Mouse (Mus musculus): Measurements from ENCODE around the gene 5830473C10Rik. TPM values are rescaled to one million over a fixed set of nuclear protein-coding genes. Genes with fewer than 3 reads are reported as not detected.
"Not testable (repeated sequence)": the region's sequence is repeated elsewhere in the genome, so short reads cannot be mapped to it uniquely, and the experiment has no call there.

5830473C10Rik gene
- total RNA-seq, 2 experiments from 2014 or later: not detected

- DNase-seq: no peak
These were observed 34.0 kb downstream of the 5830473C10Rik start for GRCm38 (mm10) chr5:90594945-90595344.

DNA sequence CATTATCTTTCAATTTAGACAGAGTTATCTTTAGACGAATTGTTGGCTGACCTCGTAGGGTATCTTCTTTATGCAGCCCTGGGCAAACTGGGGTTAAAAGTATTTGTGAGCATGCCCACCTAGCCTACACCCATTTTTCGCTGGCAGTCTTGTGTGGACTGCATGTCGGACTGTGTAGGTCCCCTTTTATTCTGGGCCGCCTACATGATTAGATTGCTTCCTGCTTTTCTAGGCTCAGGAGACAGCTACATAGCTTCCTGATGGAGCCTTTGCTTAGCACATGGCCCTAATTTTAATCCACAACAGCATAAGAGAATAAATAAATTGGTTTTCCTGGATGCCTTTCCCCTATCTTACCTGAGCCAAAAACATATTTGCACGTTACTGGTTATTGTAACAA is 35.2 kb downstream of the 5830473C10Rik start:
- no peak for DNase-seq

- peak; percentile 44 for DNase-seq
These were observed 40.6 kb downstream of the 5830473C10Rik start for GRCm38 (mm10) chr5:90601469-90601868.

GRCm38 (mm10) chr5:90603407-90603923 is 42.6 kb downstream of the 5830473C10Rik start:
- DNase-seq: peak; percentile 13

DNA sequence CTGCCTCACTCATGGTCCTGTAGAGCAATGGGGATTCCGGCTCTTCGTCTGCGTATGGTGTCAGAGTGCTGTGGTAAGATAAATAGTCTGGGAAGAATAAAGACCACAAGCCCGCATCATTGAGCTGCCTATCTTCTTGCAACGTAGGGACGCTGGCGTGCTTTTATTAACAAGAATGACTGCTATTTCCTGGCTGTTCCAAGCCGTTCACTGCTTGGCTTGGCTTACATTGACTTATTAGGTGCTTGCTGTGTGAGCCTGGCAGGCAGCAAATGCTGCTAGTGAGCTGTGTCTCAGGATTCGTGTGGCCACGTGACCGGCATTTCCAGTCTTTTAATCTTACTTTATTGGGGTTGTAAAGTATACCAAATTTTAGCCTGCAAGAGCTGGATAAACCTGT is 48.0 kb downstream of the 5830473C10Rik start:
- DNase-seq: no peak

- DNase-seq: no peak
These were observed 50.5 kb downstream of the 5830473C10Rik start for GRCm38 (mm10) chr5:90611388-90611787.

DNA sequence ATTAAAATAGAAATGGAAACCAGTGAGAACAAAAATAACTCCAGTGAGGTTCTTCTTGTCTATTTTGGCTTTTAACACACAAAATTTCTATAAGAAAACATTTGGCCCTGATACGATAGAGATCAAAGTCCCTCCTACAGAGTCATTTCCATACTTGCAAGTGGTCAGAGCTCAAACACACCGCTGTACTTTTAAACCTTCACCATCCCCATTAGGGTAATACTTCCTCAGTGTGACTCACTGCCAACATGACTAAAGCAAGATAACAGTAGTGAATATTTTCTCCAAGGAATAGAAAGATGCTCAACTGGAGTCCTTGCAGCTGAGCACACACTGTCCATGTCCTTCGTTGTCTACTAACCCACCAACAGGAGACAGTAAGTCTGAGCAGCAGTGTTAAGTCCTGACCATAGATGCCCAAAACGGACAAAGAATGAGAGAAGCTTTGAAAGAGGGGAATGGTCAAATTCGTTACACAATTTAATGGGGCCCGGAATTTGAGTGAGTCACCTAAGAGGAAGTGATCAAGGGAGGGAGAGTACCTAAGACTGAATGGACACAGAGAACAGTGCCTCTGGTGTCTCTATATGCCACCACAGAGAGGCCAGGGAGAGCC is 51.2 kb downstream of the 5830473C10Rik start:
- no peak for DNase-seq

GRCm38 (mm10) chr5:90612751-90613150 is 51.8 kb downstream of the 5830473C10Rik start:
- not testable (repeated sequence) for DNase-seq

GRCm38 (mm10) chr5:90617859-90618258 is 57.0 kb downstream of the 5830473C10Rik start:
- no peak for DNase-seq

DNA sequence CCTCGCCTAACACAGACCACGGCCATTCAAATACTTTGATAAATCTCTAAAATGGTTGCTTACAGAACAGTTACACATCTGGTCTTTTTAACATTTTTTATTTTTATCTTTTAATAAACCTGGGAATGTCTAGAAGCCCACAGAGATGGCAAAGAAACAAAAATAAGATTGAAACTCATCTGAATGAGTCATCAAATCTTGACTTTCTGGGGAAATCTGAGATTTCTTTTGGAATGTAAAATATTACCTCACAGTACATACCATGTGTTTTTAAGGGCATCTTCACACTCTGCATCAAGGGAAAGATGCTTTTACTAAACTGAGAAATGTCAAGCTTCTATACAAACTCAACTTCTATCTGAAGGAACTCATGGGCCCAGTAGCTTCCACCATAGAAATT is 60.4 kb downstream of the 5830473C10Rik start:
- no peak for DNase-seq

DNA sequence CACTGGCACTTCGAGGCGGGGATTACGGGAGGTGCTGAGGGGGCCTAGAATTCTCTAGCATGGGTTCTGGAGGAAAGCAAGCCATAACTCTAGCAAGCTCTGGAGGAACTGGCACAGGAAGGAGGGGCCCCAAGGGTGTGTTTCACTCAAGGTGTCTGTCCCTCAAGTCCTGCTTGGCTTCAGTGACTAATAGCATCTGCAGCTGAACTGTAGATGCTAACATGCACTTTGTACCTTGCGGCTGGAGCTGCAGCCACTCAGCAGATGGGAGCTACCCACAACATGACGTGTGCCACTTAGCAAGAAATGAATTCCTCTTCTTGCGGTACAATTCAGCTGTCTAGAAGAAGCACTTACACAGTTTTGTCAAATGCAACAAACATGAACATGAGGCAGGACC is 60.8 kb downstream of the 5830473C10Rik start:
- DNase-seq: no peak

DNA sequence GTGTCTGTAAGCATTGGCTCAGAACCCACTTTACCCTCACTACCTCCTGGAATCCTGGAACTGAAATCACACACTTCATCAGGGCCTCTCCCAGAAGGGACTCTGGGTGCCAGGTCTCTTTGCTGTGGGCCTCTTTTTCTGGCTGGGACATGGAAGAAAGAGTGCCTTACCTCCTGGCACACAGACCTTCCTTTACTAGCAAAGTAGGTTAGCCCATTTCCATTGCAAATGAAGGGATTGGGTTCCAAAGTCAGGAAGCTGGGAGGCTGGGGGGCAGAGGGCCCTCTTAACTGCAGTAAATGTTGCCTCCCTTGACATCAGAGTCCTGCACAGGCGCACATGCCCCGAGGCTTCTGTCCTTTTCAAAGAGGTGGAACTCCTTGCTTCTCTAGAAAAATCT is 62.3 kb downstream of the 5830473C10Rik start:
- no peak for DNase-seq

DNA sequence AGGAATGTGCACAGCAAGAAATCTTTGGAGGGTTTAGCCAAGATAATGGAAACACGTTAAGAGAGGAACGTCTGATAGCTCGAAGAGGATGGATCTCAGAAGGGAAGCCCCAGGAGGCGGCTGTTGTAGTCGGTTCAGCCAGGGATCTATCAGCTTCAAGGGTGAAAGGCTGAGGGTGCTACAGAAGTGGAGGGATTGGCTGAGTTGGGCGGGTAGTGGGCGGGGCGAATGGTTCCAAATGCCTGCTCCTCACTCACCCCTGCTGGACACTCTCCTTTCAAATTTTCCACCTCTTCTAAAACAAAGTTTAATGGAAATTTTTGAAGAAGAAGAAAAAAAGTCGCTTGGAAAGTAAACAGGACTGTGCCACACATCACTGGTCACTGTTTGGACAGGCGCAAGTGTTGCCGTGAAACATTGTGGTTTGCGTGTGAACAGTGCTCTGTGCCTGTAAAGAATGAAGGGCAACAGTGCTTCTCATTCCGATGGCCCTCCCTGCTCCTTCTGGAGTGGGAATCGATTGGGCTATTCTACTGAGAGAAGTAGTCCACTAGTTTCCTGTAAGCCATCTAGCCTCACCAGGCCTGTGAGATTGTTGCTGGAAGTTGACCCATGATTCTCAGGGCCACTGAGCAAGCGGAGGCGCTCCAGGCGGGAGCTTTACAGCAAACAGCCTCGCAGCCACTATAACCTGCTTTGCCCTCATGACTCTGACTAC is 64.0 kb downstream of the 5830473C10Rik start:
- no peak for DNase-seq

GRCm38 (mm10) chr5:90627423-90627822 is 66.5 kb downstream of the 5830473C10Rik start:
- no peak for DNase-seq

GRCm38 (mm10) chr5:90628011-90628410 is 67.1 kb downstream of the 5830473C10Rik start:
- no peak for DNase-seq

DNA sequence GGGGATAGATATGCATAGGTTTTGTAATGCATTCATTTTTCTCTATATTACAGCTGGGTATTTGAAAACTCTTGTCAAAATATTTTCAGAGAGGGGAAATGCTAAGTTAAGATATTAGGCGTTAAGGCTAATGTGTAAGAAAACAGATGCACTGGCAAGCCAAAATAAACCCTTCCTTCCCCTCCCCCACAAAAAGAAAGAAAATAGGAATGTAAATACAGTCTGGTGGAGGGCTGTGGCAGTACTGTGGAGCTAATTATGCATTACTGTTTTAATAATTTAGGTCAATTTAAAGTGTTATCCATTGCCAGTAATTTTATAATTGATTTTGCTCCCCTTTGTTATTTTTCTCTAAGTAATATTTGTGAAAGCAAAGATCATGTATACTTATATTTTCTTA is 67.6 kb downstream of the 5830473C10Rik start:
- no peak for DNase-seq

- no peak for DNase-seq
These were observed 74.0 kb downstream of the 5830473C10Rik start for GRCm38 (mm10) chr5:90634885-90635284.

- no peak for DNase-seq
These were observed 79.6 kb downstream of the 5830473C10Rik start, which contains the start of gene Rassf6 for GRCm38 (mm10) chr5:90640286-90641217. Rassf6 (minus strand) TSS chr5:90640657.

DNA sequence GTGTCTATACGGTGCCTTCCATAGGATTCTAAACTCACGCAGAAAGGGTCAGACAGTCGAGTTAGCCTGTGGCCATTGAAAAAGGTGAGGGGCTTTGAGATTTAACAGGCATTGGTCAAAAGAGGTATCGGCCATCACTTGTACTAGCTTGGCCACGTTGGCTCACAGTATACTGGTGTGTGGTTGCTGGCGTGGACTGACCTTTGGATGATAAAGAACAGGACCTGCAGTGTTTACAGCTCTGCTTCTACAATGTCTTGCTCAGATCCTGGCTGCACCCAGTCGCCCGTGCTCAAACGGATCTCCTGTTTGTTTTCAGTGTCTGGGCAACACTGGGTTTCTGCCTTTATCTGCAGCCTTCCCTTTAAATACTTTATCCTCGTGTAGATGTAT is 80.3 kb downstream of the 5830473C10Rik start:
- no peak for DNase-seq

DNA sequence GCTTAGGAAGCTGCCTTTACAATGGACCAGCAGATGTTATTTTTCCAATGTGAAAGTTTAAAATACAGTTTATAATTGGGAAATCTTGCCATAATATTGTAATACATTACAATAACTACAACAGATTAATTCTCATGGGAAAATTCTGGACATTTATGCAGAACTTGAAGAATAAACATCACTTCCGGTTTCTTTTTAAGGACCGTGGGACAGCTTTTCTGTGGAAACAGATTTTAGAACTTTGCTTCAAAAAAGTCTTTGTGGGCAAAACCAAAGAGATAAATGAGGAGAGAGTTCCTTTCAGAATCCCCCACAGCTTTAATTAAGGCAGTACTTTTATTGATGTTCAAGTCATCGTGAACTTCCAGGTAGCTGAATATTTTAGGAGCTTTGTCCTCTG is 84.7 kb downstream of the 5830473C10Rik start:
- DNase-seq: no peak

- DNase-seq: no peak
These were observed 85.5 kb downstream of the 5830473C10Rik start for GRCm38 (mm10) chr5:90646398-90646797.

Measured in gastrocnemius, postnatal 10 days (tissue).